Mouse (Mus musculus): Measurements from ENCODE around the gene Adamts5. TPM values are rescaled to one million over a fixed set of nuclear protein-coding genes. Genes with fewer than 3 reads are reported as not detected.

Adamts5 gene
- 0.62 and 1.2 TPM in 2 replicates for polyA plus RNA-seq (2014; fragmentation: Nextera tagmentation; extraction: Ambion mirVana)

DNA sequence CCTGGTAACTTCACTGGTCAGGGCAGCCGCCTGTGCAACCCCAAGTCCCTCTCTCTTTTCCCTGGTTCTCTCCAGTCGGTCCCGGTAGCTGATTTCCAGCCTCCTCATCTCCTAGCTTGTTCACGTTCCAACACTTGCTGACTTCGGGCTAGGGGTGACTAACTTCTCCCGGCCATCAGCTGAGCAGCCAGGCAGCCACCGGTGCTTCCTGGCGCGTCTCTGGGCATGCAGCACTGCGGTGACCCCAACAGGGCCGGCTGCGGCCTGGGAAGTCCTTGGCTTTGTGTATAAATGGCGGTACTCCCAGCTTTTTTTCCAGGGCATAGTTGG is at the start of gene Adamts5:
Gene Adamts5 (minus strand): TSS at position 248 of the 330 bp plus-strand sequence.
- DNase-seq (ENCODE audit: low spot score) (peak; percentile 58), ATAC-seq (replicated peaks; ENCODE audit: low FRiP score, low TSS enrichment, low read depth) (no peak)
- H3K4me2 ChIP-seq (ENCODE audit: low read length): peak within 1 kb of the TSS; percentile 88
- H3K9ac ChIP-seq (ENCODE audit: low read length): peak within 1 kb of the TSS; percentile 50
- H3K36me3 ChIP-seq (ENCODE audit: control insufficient read depth, insufficient read depth, low read length): no peaks in the 10 kb centered on the region
- 7% methylated on average over 13 of the region's 13 CpGs for WGBS
- peak within 1 kb of the TSS; percentile 61 for H3K4me3 ChIP-seq (ENCODE audit: low read depth, low read length)
- H3K27ac ChIP-seq (ENCODE audit: low read depth): no peak within 1 kb of the TSS
- H3K9me3 ChIP-seq (ENCODE audit: control insufficient read depth, low read length): no peaks in the 10 kb centered on the region
- H3K4me1 ChIP-seq (replicated peaks; ENCODE audit: control insufficient read depth, insufficient read depth, low read length): no peaks in the 10 kb centered on the region
- peaks cover 34% of the 10 kb centered on the region for H3K27me3 ChIP-seq (replicated peaks; ENCODE audit: control insufficient read depth, insufficient read depth, low read length)

- ATAC-seq (replicated peaks; ENCODE audit: low FRiP score, low TSS enrichment, low read depth): no peak
- no peaks in the 10 kb centered on the region for H3K9me3 ChIP-seq (ENCODE audit: control insufficient read depth, low read length)
- no peaks in the 10 kb centered on the region for H3K4me1 ChIP-seq (replicated peaks; ENCODE audit: control insufficient read depth, insufficient read depth, low read length)
- DNase-seq (ENCODE audit: low spot score): no peak
- WGBS: 62% methylated on average over 2 of the region's 2 CpGs
- no peak overlapping the region for H3K4me3 ChIP-seq (ENCODE audit: low read depth, low read length)
- H3K27me3 ChIP-seq (replicated peaks; ENCODE audit: control insufficient read depth, insufficient read depth, low read length): no peaks in the 10 kb centered on the region
- H3K4me2 ChIP-seq (ENCODE audit: low read length): no peak overlapping the region
- no peaks in the 10 kb centered on the region for H3K36me3 ChIP-seq (ENCODE audit: control insufficient read depth, insufficient read depth, low read length)
- no peak overlapping the region for H3K27ac ChIP-seq (ENCODE audit: low read depth)
- no peak overlapping the region for H3K9ac ChIP-seq (ENCODE audit: low read length)
These were observed 48.7 kb upstream of the Adamts5 start for GRCm38 (mm10) chr16:85950356-85950755.

- no peak overlapping the region for H3K4me3 ChIP-seq (ENCODE audit: low read depth, low read length)
- H3K36me3 ChIP-seq (ENCODE audit: control insufficient read depth, insufficient read depth, low read length): no peaks in the 10 kb centered on the region
- no peaks in the 10 kb centered on the region for H3K4me1 ChIP-seq (replicated peaks; ENCODE audit: control insufficient read depth, insufficient read depth, low read length)
- no peak for ATAC-seq (replicated peaks; ENCODE audit: low FRiP score, low TSS enrichment, low read depth)
- H3K27me3 ChIP-seq (replicated peaks; ENCODE audit: control insufficient read depth, insufficient read depth, low read length): no peaks in the 10 kb centered on the region
- no peak overlapping the region for H3K27ac ChIP-seq (ENCODE audit: low read depth)
- H3K9me3 ChIP-seq (ENCODE audit: control insufficient read depth, low read length): no peaks in the 10 kb centered on the region
- no peak overlapping the region for H3K9ac ChIP-seq (ENCODE audit: low read length)
- DNase-seq (ENCODE audit: low spot score): no peak
- 87% methylated on average over 5 of the region's 5 CpGs for WGBS
- no peak overlapping the region for H3K4me2 ChIP-seq (ENCODE audit: low read length)
These were observed 24.4 kb upstream of the Adamts5 start for GRCm38 (mm10) chr16:85926004-85926403.

DNA sequence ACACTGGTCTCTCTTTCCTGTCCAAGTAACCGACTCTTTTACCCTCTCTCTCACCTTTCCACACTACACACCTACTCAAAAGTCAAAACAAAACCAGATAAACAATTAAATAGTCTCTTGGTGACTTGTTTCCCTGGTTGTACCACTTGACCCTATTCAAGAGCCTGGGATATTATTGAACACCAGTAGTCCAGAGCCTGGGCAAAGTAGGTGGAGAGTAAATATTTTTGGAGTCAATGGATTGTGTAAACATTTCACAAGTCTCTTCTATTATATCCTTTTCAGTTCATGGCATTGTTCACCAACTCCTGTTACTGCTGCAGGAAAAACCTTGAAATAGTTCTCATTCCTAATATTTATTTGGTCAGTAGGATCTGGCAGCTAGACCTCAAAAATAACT is 20.8 kb upstream of the Adamts5 start:
- Histone ChIP-seq H3K9ac (ENCODE audit: low read length) (no peak overlapping the region), H3K36me3 (ENCODE audit: control insufficient read depth, insufficient read depth, low read length) (no peaks in the 10 kb centered on the region), H3K4me2 (ENCODE audit: low read length) (no peak overlapping the region), H3K27ac (ENCODE audit: low read depth) (no peak overlapping the region), H3K4me1 (replicated peaks; ENCODE audit: control insufficient read depth, insufficient read depth, low read length) (no peaks in the 10 kb centered on the region), H3K27me3 (replicated peaks; ENCODE audit: control insufficient read depth, insufficient read depth, low read length) (no peaks in the 10 kb centered on the region), H3K9me3 (ENCODE audit: control insufficient read depth, low read length) (no peaks in the 10 kb centered on the region), H3K4me3 (ENCODE audit: low read depth, low read length) (no peak overlapping the region)
- ATAC-seq (replicated peaks; ENCODE audit: low FRiP score, low TSS enrichment, low read depth) (no peak), DNase-seq (ENCODE audit: low spot score) (no peak)
- WGBS: 66% methylated on average over 1 of the region's 1 CpGs

GRCm38 (mm10) chr16:85920122-85920521 is 18.5 kb upstream of the Adamts5 start:
- H3K4me3 ChIP-seq (ENCODE audit: low read depth, low read length): no peak overlapping the region
- H3K9me3 ChIP-seq (ENCODE audit: control insufficient read depth, low read length): no peaks in the 10 kb centered on the region
- no peak overlapping the region for H3K4me2 ChIP-seq (ENCODE audit: low read length)
- DNase-seq (ENCODE audit: low spot score) (no peak), ATAC-seq (replicated peaks; ENCODE audit: low FRiP score, low TSS enrichment, low read depth) (no peak)
- WGBS: 68% methylated on average over 4 of the region's 4 CpGs
- H3K9ac ChIP-seq (ENCODE audit: low read length): no peak overlapping the region
- no peaks in the 10 kb centered on the region for H3K27me3 ChIP-seq (replicated peaks; ENCODE audit: control insufficient read depth, insufficient read depth, low read length)
- no peaks in the 10 kb centered on the region for H3K36me3 ChIP-seq (ENCODE audit: control insufficient read depth, insufficient read depth, low read length)
- H3K27ac ChIP-seq (ENCODE audit: low read depth): no peak overlapping the region
- H3K4me1 ChIP-seq (replicated peaks; ENCODE audit: control insufficient read depth, insufficient read depth, low read length): no peaks in the 10 kb centered on the region

DNA sequence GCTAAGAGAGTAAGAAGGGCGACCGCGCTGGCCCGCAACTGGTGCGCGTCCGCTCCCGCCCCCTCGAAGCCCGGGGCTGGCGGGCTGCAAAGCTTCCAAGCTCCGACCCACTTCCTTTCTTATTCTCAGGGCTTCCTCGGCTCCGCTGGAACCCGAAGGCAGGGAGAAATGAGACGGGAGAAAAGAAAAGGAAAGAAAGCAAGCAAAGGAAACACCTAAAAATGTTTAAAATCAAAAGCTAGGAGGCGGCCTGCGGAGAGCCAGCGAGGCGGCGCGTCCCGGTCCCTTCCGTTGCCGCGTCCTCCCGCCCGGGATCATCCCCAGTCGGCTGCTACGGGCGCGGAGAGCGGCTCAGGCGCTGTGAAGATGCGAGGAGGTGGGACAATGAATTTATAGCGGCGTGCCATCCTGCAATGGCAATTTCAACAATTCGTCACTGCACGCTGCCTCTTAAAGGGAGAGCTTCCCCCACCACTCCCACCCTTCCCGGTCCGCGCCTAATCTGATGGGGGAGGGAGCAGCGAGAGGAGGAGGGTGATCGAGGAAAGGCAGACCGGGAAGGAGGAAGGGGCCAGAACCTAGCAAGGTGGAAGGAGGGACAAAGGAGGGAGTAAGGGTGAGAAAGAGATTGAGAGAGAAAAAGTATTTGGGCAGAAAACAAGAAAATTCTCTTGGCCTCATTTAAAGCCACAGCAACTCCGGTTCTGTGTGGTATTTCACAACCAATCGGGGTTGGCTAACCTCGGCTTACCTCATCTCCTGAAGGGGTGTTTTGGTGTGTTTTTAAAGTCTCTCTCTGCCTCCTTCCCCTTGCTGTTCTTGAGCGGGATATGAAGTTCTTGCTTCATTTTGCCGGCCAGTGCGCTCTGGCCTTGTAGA is 687 bp downstream of the Adamts5 start:
- peak; percentile 66; the same call in 1 of the 2 replicates for ATAC-seq (replicated peaks; ENCODE audit: low FRiP score, low TSS enrichment, low read depth)
- peak overlapping the region; percentile 50 for H3K9ac ChIP-seq (ENCODE audit: low read length)
- H3K27me3 ChIP-seq (replicated peaks; ENCODE audit: control insufficient read depth, insufficient read depth, low read length): peaks cover 34% of the 10 kb centered on the region
- no peaks in the 10 kb centered on the region for H3K4me1 ChIP-seq (replicated peaks; ENCODE audit: control insufficient read depth, insufficient read depth, low read length)
- H3K4me3 ChIP-seq (ENCODE audit: low read depth, low read length): peak overlapping the region; percentile 61
- 1% methylated on average over 51 of the region's 51 CpGs for WGBS
- no peaks in the 10 kb centered on the region for H3K36me3 ChIP-seq (ENCODE audit: control insufficient read depth, insufficient read depth, low read length)
- no peak overlapping the region for H3K27ac ChIP-seq (ENCODE audit: low read depth)
- DNase-seq (ENCODE audit: low spot score): peak; percentile 82
- peak overlapping the region; percentile 88 for H3K4me2 ChIP-seq (ENCODE audit: low read length)
- no peaks in the 10 kb centered on the region for H3K9me3 ChIP-seq (ENCODE audit: control insufficient read depth, low read length)

DNA sequence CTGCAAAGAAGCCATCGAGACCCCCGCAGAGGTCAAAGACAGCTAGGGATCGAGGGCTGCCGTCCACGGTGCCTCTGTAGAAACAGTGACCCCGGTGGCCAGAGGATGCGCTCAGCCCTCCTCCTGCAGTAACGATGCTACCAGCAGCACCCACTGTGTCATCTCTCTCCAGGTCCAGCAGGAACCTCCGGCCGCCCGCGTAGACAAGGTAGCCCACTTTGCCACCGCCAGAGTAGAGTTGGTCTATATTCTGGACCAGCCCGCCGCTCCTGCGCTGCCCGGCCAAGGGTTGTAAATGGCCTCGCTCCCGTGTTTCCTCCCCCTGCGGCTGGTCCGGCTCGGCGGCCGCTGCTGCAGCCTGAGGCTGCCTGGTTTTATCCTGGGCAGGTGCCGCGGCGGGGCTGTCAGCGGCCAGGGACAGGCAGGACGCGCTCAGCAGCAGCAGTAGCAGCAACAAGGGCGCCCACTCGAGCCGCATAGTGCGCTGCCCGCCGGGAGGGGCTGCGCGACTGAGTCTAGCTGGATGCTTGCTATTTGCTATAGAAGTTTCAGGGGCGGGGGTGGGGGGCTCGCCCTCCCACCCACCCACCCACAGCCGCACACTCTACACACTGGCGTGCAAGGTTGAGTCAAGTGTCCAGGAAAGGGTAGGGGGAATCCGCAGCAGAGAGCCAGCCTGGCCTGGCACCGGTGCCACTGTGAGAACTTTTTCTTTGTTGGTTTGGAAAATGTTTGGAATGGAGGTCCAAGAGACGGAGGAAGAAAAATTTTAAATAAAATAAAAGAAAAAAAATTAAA is 1.6 kb downstream of the Adamts5 start:
- Histone ChIP-seq H3K9me3 (ENCODE audit: control insufficient read depth, low read length) (no peaks in the 10 kb centered on the region), H3K4me1 (replicated peaks; ENCODE audit: control insufficient read depth, insufficient read depth, low read length) (no peaks in the 10 kb centered on the region), H3K4me2 (ENCODE audit: low read length) (peak overlapping the region; percentile 88), H3K36me3 (ENCODE audit: control insufficient read depth, insufficient read depth, low read length) (no peaks in the 10 kb centered on the region), H3K27ac (ENCODE audit: low read depth) (no peak overlapping the region), H3K9ac (ENCODE audit: low read length) (peak overlapping the region; percentile 50), H3K27me3 (replicated peaks; ENCODE audit: control insufficient read depth, insufficient read depth, low read length) (peaks cover 34% of the 10 kb centered on the region), H3K4me3 (ENCODE audit: low read depth, low read length) (peak overlapping the region; percentile 61)
- ATAC-seq (replicated peaks; ENCODE audit: low FRiP score, low TSS enrichment, low read depth): peak; percentile 30
- WGBS: 2% methylated on average over 45 of the region's 45 CpGs
- DNase-seq (ENCODE audit: low spot score): peak; percentile 73

- no peak overlapping the region; the same call in 1 of the 2 replicates for H3K9ac ChIP-seq (ENCODE audit: low read length)
- peak; percentile 63 for DNase-seq (ENCODE audit: low spot score)
- 18% methylated on average over 25 of the region's 25 CpGs for WGBS
These were observed 2.3 kb downstream of the Adamts5 start for GRCm38 (mm10) chr16:85899301-85899721.

More at GRCm38 (mm10) chr16:85899301-85899721, 2.3 kb downstream of the Adamts5 start:
- Histone ChIP-seq H3K27me3 (replicated peaks; ENCODE audit: control insufficient read depth, insufficient read depth, low read length) (peaks cover 34% of the 10 kb centered on the region), H3K4me3 (ENCODE audit: low read depth, low read length) (peak overlapping the region; percentile 61), H3K4me1 (replicated peaks; ENCODE audit: control insufficient read depth, insufficient read depth, low read length) (no peaks in the 10 kb centered on the region), H3K36me3 (ENCODE audit: control insufficient read depth, insufficient read depth, low read length) (no peaks in the 10 kb centered on the region), H3K4me2 (ENCODE audit: low read length) (peak overlapping the region; percentile 88), H3K27ac (ENCODE audit: low read depth) (no peak overlapping the region), H3K9me3 (ENCODE audit: control insufficient read depth, low read length) (no peaks in the 10 kb centered on the region)
- ATAC-seq (replicated peaks; ENCODE audit: low FRiP score, low TSS enrichment, low read depth): peak; percentile 57; the same call in 1 of the 2 replicates
